Mouse (Mus musculus) gastrocnemius, adult 8-10 months (tissue): Measurements from ENCODE around the gene Gdpd5. TPM values are rescaled to one million over a fixed set of nuclear protein-coding genes. Genes with fewer than 3 reads are reported as not detected.
"Not testable (repeated sequence)": the region's sequence is repeated elsewhere in the genome, so short reads cannot be mapped to it uniquely, and the experiment has no call there.

ENCODE experiments used
- DNase-seq, 2 experiments: peaks; one replicate each; pipeline ENCODE4 v3.0.0; 2022; ENCODE audit warnings: low spot score in 2 of 2
- total RNA-seq, 4 experiments: library from RNA; stranded (reverse); gene quantifications; 2 replicates each; pipeline ENCODE4 v1.2.4; 2022

Gdpd5 gene
- total RNA-seq, 4 experiments from 2014 or later: 5.0 to 5.9 (median 5.1) TPM

GRCm38 (mm10) chr7:99474836-99475561, 93.8 kb downstream of the Gdpd5 start:
- DNase-seq: no peak

- no peak for DNase-seq
Observed at GRCm38 (mm10) chr7:99475562-99475911, 94.3 kb downstream of the Gdpd5 start.

- DNase-seq: no peak
Observed at GRCm38 (mm10) chr7:99476558-99477114, 95.4 kb downstream of the Gdpd5 start.

GRCm38 (mm10) chr7:99477235-99477634, 96.0 kb downstream of the Gdpd5 start:
- DNase-seq: no peak

- DNase-seq: no peak
Observed at GRCm38 (mm10) chr7:99482637-99483036, 101.4 kb downstream of the Gdpd5 start.

- peak; percentile 89 to 93 for DNase-seq
Observed at GRCm38 (mm10) chr7:99483271-99483923, 102.2 kb downstream of the Gdpd5 start, which contains the start of gene Rps3. TSS of gene Rps3 (minus strand) at chr7:99483738.

- DNase-seq: no peak
Observed at GRCm38 (mm10) chr7:99483924-99484319, 102.7 kb downstream of the Gdpd5 start.

- DNase-seq: no peak
Observed at GRCm38 (mm10) chr7:99484679-99485078, 103.5 kb downstream of the Gdpd5 start.

GRCm38 (mm10) chr7:99489708-99490107, 108.5 kb downstream of the Gdpd5 start:
- DNase-seq: no peak

GRCm38 (mm10) chr7:99499128-99499527, 117.9 kb downstream of the Gdpd5 start:
- DNase-seq: no peak

GRCm38 (mm10) chr7:99500201-99500600, 119.0 kb downstream of the Gdpd5 start:
- peak; percentile 41 to 61 for DNase-seq

GRCm38 (mm10) chr7:99500655-99501054, 119.4 kb downstream of the Gdpd5 start:
- no peak for DNase-seq

- no peak for DNase-seq
Observed at GRCm38 (mm10) chr7:99501148-99501547, 119.9 kb downstream of the Gdpd5 start.

- no peak for DNase-seq
Observed at GRCm38 (mm10) chr7:99504556-99504955, 123.3 kb downstream of the Gdpd5 start.

GRCm38 (mm10) chr7:99508187-99508586, 127.0 kb downstream of the Gdpd5 start:
- not testable (repeated sequence) for DNase-seq

GRCm38 (mm10) chr7:99510087-99510501, 128.9 kb downstream of the Gdpd5 start:
- peak in 1 of 2 experiments; percentile 21 for DNase-seq

Other genes with a start within 250 kb of the Gdpd5 start
- 10 to 100 TPM in 3 of 4 experiments, 1 to 10 TPM in 1; 6.0 to 13.1 (median 11.5) TPM for gene Uvrag, start 240.3 kb upstream of the Gdpd5 start, total RNA-seq
- 10 to 100 TPM; 33.2 to 62.2 (median 41.4) TPM for gene Dgat2, start 198.7 kb upstream of the Gdpd5 start, total RNA-seq
- gene Mogat2, start 142.8 kb upstream of the Gdpd5 start, total RNA-seq: not detected
- gene Map6, start 114.0 kb upstream of the Gdpd5 start, total RNA-seq: 1 to 10 TPM; 1.5 to 2.8 (median 2.1) TPM
- gene Serpinh1, start 28.2 kb upstream of the Gdpd5 start, total RNA-seq: 10 to 100 TPM; 26.1 to 49.0 (median 33.7) TPM
- not detected for gene Klhl35, start 84.6 kb downstream of the Gdpd5 start, total RNA-seq
- gene Rps3, start 102.3 kb downstream of the Gdpd5 start, total RNA-seq: 100 to 1,000 TPM; 272 to 331 (median 278) TPM
- gene Arrb1, start 154.1 kb downstream of the Gdpd5 start, total RNA-seq: 10 to 100 TPM; 11.9 to 14.3 (median 12.7) TPM
- 10 to 100 TPM; 52.4 to 77.6 (median 63.1) TPM for gene Tpbgl, start 245.7 kb downstream of the Gdpd5 start, total RNA-seq